Mouse (Mus musculus): Measurements from ENCODE around the gene Vav2.

Gene Vav2

GRCm38 (mm10) chr2:27265819-27266218 lies 161.0 kb downstream of the Vav2 start:
- DNase-seq (ENCODE audit: low spot score in 2 of 2), result no peak

DNA sequence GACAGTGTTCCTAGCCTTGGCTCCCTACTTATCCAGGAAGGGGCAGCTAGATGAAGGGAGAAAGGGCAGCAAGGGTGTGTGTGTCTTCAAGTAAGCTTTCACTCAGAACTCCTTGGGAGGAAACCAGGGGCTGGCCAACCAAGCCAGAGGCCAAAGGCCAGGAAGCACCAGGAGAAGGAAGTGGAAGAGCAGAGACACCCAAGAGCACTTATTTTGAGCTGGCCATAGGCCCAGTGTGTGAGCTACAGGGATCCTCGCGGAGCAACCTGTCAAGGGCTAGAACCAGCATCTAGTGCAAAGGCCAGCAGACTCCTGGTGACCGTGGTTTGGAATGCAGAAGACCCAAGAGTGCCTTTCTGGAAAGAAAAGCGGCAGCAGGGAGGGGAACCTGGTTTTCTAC lies 163.8 kb downstream of the Vav2 start:
- no peak for DNase-seq (ENCODE audit: low spot score in 2 of 2)

DNA sequence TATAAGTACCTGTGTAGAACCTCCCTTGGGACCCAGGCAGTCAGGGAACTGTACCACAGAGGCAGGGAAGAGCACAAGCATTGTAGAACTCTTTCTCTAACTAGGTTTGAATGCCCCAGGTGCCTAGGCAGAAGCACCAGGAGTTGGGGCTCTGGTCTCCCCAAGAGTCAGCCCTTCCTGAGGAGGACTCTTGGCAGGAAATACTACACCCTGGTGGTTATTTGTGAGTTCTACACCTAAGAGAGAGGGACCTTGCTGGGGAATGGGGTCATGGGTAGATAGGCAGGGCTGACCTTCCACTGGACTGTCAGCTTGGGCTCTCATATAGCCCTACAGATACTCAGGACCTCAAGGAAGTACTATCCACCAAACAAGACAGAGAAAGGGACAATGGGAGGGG lies 175.4 kb downstream of the Vav2 start:
- no peak for DNase-seq (ENCODE audit: low spot score in 2 of 2)

DNA sequence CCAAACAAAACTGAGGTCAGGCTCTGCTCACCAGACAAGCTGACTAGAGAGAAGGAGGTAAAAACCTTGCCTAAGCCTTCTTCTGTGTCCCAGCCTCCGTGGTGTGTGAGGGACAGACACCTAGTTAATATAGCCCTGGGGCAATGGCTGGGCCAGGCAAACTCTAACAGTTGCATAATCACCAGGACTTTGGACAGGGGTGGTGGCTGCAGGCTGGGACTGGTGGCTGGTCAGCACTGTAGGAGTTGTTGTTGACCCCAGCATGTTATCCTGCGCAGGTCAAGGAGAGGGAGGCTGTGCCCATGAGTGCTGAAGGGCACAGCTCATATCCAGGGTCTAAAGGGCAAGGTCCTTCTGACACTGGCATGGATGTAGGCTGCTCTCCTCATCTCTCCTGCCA lies 178.6 kb downstream of the Vav2 start, which contains the start of gene Sardh:
Gene Sardh, minus strand, starts transcription at position 127 of the 400 bp plus-strand sequence.
- DNase-seq (ENCODE audit: low spot score in 2 of 2), result no peak

GRCm38 (mm10) chr2:27247487-27247863 lies 179.4 kb downstream of the Vav2 start:
- no peak for DNase-seq (ENCODE audit: low spot score in 2 of 2)

DNA sequence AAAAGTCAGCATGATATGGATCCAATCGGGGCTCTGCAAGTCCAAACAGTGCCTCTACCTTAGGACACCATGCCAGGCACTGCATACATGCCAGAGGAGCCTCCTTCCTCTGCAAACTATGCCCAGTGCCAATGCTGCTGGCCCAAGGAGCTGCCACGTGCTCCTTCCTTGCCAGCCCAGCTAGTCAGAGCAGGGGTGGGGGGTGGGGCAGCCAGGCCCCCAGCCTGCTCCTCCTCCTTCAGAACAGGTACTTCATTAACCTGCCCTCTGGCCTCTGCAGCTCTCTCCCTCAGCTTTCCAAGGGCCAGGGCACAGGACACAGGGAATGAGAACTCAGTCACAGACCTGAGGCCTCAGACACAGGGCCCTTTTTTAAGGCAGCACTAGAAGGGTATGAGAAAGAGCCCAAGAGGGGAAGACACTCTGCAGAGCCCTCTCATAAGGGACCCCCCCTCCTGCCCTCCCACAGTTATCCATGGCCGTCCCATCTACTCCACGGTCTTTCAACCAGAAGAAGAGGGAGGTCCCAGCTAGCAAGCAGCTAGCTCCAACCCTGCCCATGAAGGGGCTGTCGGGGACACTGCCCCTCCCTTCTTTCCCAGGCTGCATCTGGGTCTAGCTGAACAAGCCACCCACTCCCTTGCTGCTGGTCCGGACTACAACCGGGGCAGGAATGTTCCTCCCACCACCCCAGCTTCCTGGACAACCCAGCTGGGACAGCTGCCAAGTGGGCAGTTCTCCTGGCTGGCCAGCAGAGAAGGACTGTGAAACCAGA lies 179.9 kb downstream of the Vav2 start:
- DNase-seq (ENCODE audit: low spot score in 2 of 2), result peak; percentile 44 to 66

DNA sequence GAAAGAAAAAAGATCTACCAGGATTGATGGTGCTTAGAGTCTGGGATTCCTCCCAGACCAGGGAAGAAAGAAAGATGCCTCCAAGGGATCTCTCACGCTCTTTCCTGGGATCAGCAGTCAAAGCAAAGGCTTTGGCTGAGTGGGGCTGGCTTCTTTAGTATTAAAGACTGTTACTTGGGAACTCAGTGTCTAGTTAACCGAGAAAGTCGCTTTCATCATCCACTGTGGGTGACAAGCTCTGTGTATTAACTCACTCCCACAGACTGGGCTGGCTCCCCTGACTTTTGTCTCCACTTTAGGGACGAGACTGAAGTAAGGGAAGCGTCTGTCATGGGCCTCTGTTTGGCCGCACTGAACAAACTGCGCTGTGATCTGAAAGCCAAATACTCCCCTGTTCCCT lies 180.9 kb downstream of the Vav2 start:
- no peak for DNase-seq (ENCODE audit: low spot score in 2 of 2)

- DNase-seq (ENCODE audit: low spot score in 2 of 2), result peak in 1 of 2 experiments; percentile 60
Measured at GRCm38 (mm10) chr2:27237342-27237741, 189.5 kb downstream of the Vav2 start.

GRCm38 (mm10) chr2:27235729-27236128 lies 191.1 kb downstream of the Vav2 start:
- peak in 1 of 2 experiments; percentile 80 for DNase-seq (ENCODE audit: low spot score in 2 of 2)

GRCm38 (mm10) chr2:27232376-27232775 lies 194.5 kb downstream of the Vav2 start:
- peak; percentile 67 to 80 for DNase-seq (ENCODE audit: low spot score in 2 of 2)

GRCm38 (mm10) chr2:27229481-27230105 lies 197.2 kb downstream of the Vav2 start:
- no peak for DNase-seq (ENCODE audit: low spot score in 2 of 2)

- DNase-seq (ENCODE audit: low spot score in 2 of 2), result no peak
Measured at GRCm38 (mm10) chr2:27228809-27229480, 197.9 kb downstream of the Vav2 start.

- DNase-seq (ENCODE audit: low spot score in 2 of 2), result peak in 1 of 2 experiments; percentile 70
Measured at GRCm38 (mm10) chr2:27226572-27226971, 200.3 kb downstream of the Vav2 start.

DNA sequence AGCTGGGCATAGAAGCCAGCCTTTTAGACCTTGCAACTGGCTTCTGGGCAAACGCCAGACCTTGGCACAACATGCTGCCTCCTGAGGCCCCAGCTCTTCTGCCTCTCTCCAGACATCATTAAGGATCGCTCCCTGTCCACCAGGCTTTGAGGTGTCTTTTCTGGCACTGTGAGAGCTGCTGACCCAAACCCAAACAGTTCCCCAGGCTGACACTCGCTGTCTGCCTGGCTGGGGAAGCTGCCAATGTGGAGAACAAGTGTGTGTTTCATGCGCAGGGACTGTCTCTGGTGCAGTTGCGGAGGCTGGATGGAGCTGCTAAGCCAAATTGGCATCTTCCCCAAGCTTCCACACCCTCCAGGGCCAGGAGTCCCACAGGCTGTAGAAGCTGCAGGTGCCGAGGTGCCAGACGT lies 203.8 kb downstream of the Vav2 start:
- peak in 1 of 2 experiments; percentile 87 for DNase-seq (ENCODE audit: low spot score in 2 of 2)

GRCm38 (mm10) chr2:27218569-27218968 lies 208.3 kb downstream of the Vav2 start:
- no peak for DNase-seq (ENCODE audit: low spot score in 2 of 2)

DNA sequence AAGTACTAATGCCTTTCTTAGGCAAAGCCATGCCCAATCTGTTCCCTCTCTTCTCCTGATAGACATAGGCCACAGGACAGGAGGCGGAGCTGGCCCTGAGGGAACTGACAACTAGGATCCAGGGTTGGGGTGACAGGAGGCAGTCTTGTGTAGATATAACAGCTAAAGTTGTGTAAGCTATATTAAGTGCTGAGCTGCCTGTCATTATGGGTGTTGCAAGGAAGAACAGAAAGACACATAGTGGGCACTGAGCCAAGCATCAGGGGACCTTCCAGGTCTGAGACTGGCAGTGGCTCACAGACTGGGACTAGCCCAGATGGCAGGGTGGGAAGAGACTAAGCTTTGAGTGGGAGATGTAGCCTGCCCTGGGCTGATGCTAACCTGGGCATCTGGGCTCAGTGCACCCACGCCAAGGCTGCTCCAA lies 208.7 kb downstream of the Vav2 start:
- no peak for DNase-seq (ENCODE audit: low spot score in 2 of 2)

DNA sequence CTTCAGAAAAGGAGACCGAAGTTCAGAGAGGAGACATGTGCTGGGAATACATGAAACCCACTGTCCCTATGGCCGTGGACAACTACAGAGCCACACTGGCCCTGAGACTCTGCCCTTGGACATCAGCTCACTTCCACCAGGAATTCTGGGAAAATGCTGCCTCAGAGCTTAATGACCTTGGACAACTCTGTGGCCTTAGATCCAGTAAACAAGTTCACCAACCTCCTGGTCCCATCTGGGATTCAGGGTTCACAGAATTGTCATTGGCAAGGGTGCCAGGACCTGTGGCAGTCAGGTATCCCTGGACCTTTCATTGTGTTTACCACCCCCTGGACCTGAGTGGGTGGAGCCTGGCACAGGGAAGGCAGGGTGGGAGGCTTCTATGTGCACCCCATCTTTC lies 211.3 kb downstream of the Vav2 start:
- DNase-seq (ENCODE audit: low spot score in 2 of 2), result no peak

All from left cerebral cortex, adult 9 months (tissue).